In genomic region chr3:139802716-139803710, GRCm38 (mm10) we compare ENCODE assay signal across 10 mouse cellular contexts.
DNase-seq lines count a peak whose midpoint lies in the region; ATAC-seq lines count a peak whose summit lies in the region.
"Had no signal": no experiment of that assay in that cellular context is flagged by ENCODE, and none has a peak within 500 bp of the region (broad histone marks: within the 10 kb centered on the region; RNA-seq: fewer than 3 reads in every experiment).

No protein-coding gene starts in this region.

- DNase-seq in kidney, postnatal 14 days = no peak
- peak; percentile 45 for DNase-seq in fibroblast of lung, adult 2 months (ENCODE audit: low read depth)
- no peak for DNase-seq in adrenal gland, adult 2 months
- no peak for DNase-seq in kidney, adult 11 months
- no peak for DNase-seq in adipocyte (ENCODE audit: low spot score)
- DNase-seq: cerebellum, postnatal 36 days had no signal

- H3K36me3 ChIP-seq in kidney, embryonic 16.5 days (ENCODE audit: insufficient read depth, low read length) = no peaks in the 10 kb centered on the region
- H3K36me3 ChIP-seq in heart, embryonic 15.5 days = no peaks in the 10 kb centered on the region
- no peaks in the 10 kb centered on the region for H3K36me3 ChIP-seq in midbrain, embryonic 12.5 days
- H3K36me3 ChIP-seq: G1E had no signal

- H3K4me1 ChIP-seq in kidney, embryonic 16.5 days (ENCODE audit: insufficient read depth, low read length) = no peaks in the 10 kb centered on the region
- H3K4me1 ChIP-seq in heart, embryonic 15.5 days (replicated peaks) = 0 out of 2 replicates have a peak, but pooled peaks cover 2% of the 10 kb centered on the region
- peaks cover 10% of the 10 kb centered on the region for H3K4me1 ChIP-seq in midbrain, embryonic 12.5 days

- ATAC-seq in kidney, embryonic 16.5 days (ENCODE audit: low FRiP score, low TSS enrichment) = 0 out of 2 replicates have a peak, but pooled peaks have one; percentile 57
- ATAC-seq in heart, embryonic 15.5 days (replicated peaks; ENCODE audit: insufficient number of reproducible peaks, insufficient read depth, low FRiP score, low read depth) = peak; percentile 70
- ATAC-seq in midbrain, embryonic 12.5 days (ENCODE audit: low FRiP score, low read depth) = peak; percentile 57

- H3K9me3 ChIP-seq in kidney, embryonic 16.5 days (ENCODE audit: low read length) = no peaks in the 10 kb centered on the region
- H3K9me3 ChIP-seq in heart, embryonic 15.5 days (replicated peaks) = no peaks in the 10 kb centered on the region
- no peaks in the 10 kb centered on the region for H3K9me3 ChIP-seq in midbrain, embryonic 12.5 days
- H3K9me3 ChIP-seq: G1E had no signal

- H3K4me3 ChIP-seq in kidney, embryonic 16.5 days (ENCODE audit: low read length) = no peak overlapping the region
- no peak overlapping the region for H3K4me3 ChIP-seq in heart, embryonic 15.5 days
- H3K4me3 ChIP-seq in midbrain, embryonic 12.5 days = no peak overlapping the region

- no peak overlapping the region for H3K27ac ChIP-seq in kidney, embryonic 16.5 days (ENCODE audit: low read length)
- H3K27ac ChIP-seq in heart, embryonic 15.5 days = no peak overlapping the region
- H3K27ac ChIP-seq in midbrain, embryonic 12.5 days (replicated peaks) = no peak overlapping the region

- no peaks in the 10 kb centered on the region for H3K27me3 ChIP-seq in kidney, embryonic 16.5 days (ENCODE audit: insufficient read depth, low read length)
- H3K27me3 ChIP-seq in heart, embryonic 15.5 days = no peaks in the 10 kb centered on the region
- no peaks in the 10 kb centered on the region for H3K27me3 ChIP-seq in midbrain, embryonic 12.5 days

- 57% methylated on average over 7 of the region's 7 CpGs for WGBS in kidney, embryonic 16.5 days
- WGBS in heart, embryonic 15.5 days = 54% methylated on average over 7 of the region's 7 CpGs
- 35% methylated on average over 7 of the region's 7 CpGs for WGBS in midbrain, embryonic 12.5 days

- no peak overlapping the region for H3K4me2 ChIP-seq in kidney, embryonic 16.5 days (replicated peaks; ENCODE audit: low read depth, low read length)
- H3K4me2 ChIP-seq in heart, embryonic 15.5 days = no peak overlapping the region
- H3K4me2 ChIP-seq in midbrain, embryonic 12.5 days (replicated peaks) = no peak overlapping the region

- no peak overlapping the region for H3K9ac ChIP-seq in kidney, embryonic 16.5 days (replicated peaks; ENCODE audit: low read length)
- H3K9ac ChIP-seq in heart, embryonic 15.5 days = no peak overlapping the region
- no peak overlapping the region for H3K9ac ChIP-seq in midbrain, embryonic 12.5 days (replicated peaks)
